Mouse (Mus musculus): ENCODE results near the gene Kdm8. TPM values are rescaled to one million over a fixed set of nuclear protein-coding genes. Genes with fewer than 3 reads are reported as not detected.

Kdm8 gene
- total and polyA plus RNA-seq, 3 experiments: 3.0 to 4.6 (median 4.4) TPM

GRCm38 (mm10) chr7:125480518-125480917, 36.0 kb downstream of the Kdm8 start:
- H3K36me3 ChIP-seq (ENCODE audit: control insufficient read depth, insufficient read depth, low read length): peaks cover 4% of the 10 kb centered on the region; the same call in 1 of the 2 replicates
- 81% methylated on average over 4 of the region's 4 CpGs for whole genome bisulfite sequencing

GRCm38 (mm10) chr7:125482339-125482738, 37.9 kb downstream of the Kdm8 start:
- intact Hi-C loops (cut with DNase I): no loop called here
- Histone ChIP-seq H3K79me2 (replicated peaks; ENCODE audit: control insufficient read depth, insufficient read depth, low read length) (no peaks in the 10 kb centered on the region), H3K27me3 (ENCODE audit: control insufficient read depth, insufficient read depth, low read length) (no peaks in the 10 kb centered on the region), H3K27ac (no peak overlapping the region), H3K36me3 (ENCODE audit: control insufficient read depth, insufficient read depth, low read length) (no peaks in the 10 kb centered on the region), H3K4me3 (no peak overlapping the region), H3K9ac (ENCODE audit: low read depth, low read length) (no peak overlapping the region), H3K4me1 (ENCODE audit: control insufficient read depth, insufficient read depth, low read length) (peaks cover 2% of the 10 kb centered on the region)
- TF ChIP-seq EP300 (IDR thresholded peaks at IDR 0.05; ENCODE audit: insufficient read depth, low read depth, low read length) (no peak), CTCF (IDR thresholded peaks at IDR 0.05) (no peak), POLR2A (IDR thresholded peaks at IDR 0.05; ENCODE audit: insufficient read depth, low read depth, low read length) (no peak)
- no peak for DNase-seq
- 50% methylated on average over 3 of the region's 3 CpGs for WGBS

More at GRCm38 (mm10) chr7:125480518-125480917, 36.0 kb downstream of the Kdm8 start:
- H3K4me1 ChIP-seq (ENCODE audit: control insufficient read depth, insufficient read depth, low read length): peaks cover 12% of the 10 kb centered on the region
- intact Hi-C loops (cut with DNase I): no loop called here
- no peak for DNase-seq
- H3K9ac ChIP-seq (ENCODE audit: low read depth, low read length): no peak overlapping the region
- no peak for TF ChIP-seq CTCF (IDR thresholded peaks at IDR 0.05)
- TF ChIP-seq POLR2A (IDR thresholded peaks at IDR 0.05; ENCODE audit: insufficient read depth, low read depth, low read length): no peak
- TF ChIP-seq EP300 (IDR thresholded peaks at IDR 0.05; ENCODE audit: insufficient read depth, low read depth, low read length): no peak
- no peak overlapping the region for H3K4me3 ChIP-seq
- H3K27ac ChIP-seq: no peak overlapping the region
- no peaks in the 10 kb centered on the region for H3K27me3 ChIP-seq (ENCODE audit: control insufficient read depth, insufficient read depth, low read length)
- H3K79me2 ChIP-seq (replicated peaks; ENCODE audit: control insufficient read depth, insufficient read depth, low read length): no peaks in the 10 kb centered on the region

- H3K9ac ChIP-seq (ENCODE audit: low read depth, low read length): no peak overlapping the region
- H3K27ac ChIP-seq: no peak overlapping the region
- WGBS: 61% methylated on average over 2 of the region's 2 CpGs
- intact Hi-C loops (cut with DNase I): no loop called here
- H3K4me3 ChIP-seq: no peak overlapping the region
- peaks cover 2% of the 10 kb centered on the region for H3K4me1 ChIP-seq (ENCODE audit: control insufficient read depth, insufficient read depth, low read length)
- H3K27me3 ChIP-seq (ENCODE audit: control insufficient read depth, insufficient read depth, low read length): no peaks in the 10 kb centered on the region
- no peak for DNase-seq
- TF ChIP-seq CTCF (IDR thresholded peaks at IDR 0.05): no peak
- no peak for TF ChIP-seq POLR2A (IDR thresholded peaks at IDR 0.05; ENCODE audit: insufficient read depth, low read depth, low read length)
- no peak for TF ChIP-seq EP300 (IDR thresholded peaks at IDR 0.05; ENCODE audit: insufficient read depth, low read depth, low read length)
- H3K36me3 ChIP-seq (ENCODE audit: control insufficient read depth, insufficient read depth, low read length): no peaks in the 10 kb centered on the region
- H3K79me2 ChIP-seq (replicated peaks; ENCODE audit: control insufficient read depth, insufficient read depth, low read length): no peaks in the 10 kb centered on the region
Observed at GRCm38 (mm10) chr7:125482886-125483285, 38.4 kb downstream of the Kdm8 start.

- Histone ChIP-seq H3K9ac (ENCODE audit: low read depth, low read length) (no peak overlapping the region), H3K4me3 (no peak overlapping the region), H3K36me3 (ENCODE audit: control insufficient read depth, insufficient read depth, low read length) (no peaks in the 10 kb centered on the region), H3K27ac (no peak overlapping the region), H3K27me3 (ENCODE audit: control insufficient read depth, insufficient read depth, low read length) (no peaks in the 10 kb centered on the region), H3K4me1 (ENCODE audit: control insufficient read depth, insufficient read depth, low read length) (peaks cover 3% of the 10 kb centered on the region), H3K79me2 (replicated peaks; ENCODE audit: control insufficient read depth, insufficient read depth, low read length) (no peaks in the 10 kb centered on the region)
- no peak for TF ChIP-seq CTCF (IDR thresholded peaks at IDR 0.05)
- TF ChIP-seq EP300 (IDR thresholded peaks at IDR 0.05; ENCODE audit: insufficient read depth, low read depth, low read length): no peak
- TF ChIP-seq POLR2A (IDR thresholded peaks at IDR 0.05; ENCODE audit: insufficient read depth, low read depth, low read length): no peak
- DNase-seq: no peak
- WGBS: 88% methylated on average over 7 of the region's 7 CpGs
- intact Hi-C loops (cut with DNase I): no loop called here
Observed at GRCm38 (mm10) chr7:125484791-125485190, 40.3 kb downstream of the Kdm8 start.

GRCm38 (mm10) chr7:125486121-125486630, 41.7 kb downstream of the Kdm8 start:
- 94% methylated on average over 16 of the region's 16 CpGs for WGBS
- no peaks in the 10 kb centered on the region for H3K27me3 ChIP-seq (ENCODE audit: control insufficient read depth, insufficient read depth, low read length)
- no peak for DNase-seq
- H3K9ac ChIP-seq (ENCODE audit: low read depth, low read length): no peak overlapping the region
- TF ChIP-seq POLR2A (IDR thresholded peaks at IDR 0.05; ENCODE audit: insufficient read depth, low read depth, low read length): no peak
- no peak for TF ChIP-seq EP300 (IDR thresholded peaks at IDR 0.05; ENCODE audit: insufficient read depth, low read depth, low read length)
- no peaks in the 10 kb centered on the region for H3K79me2 ChIP-seq (replicated peaks; ENCODE audit: control insufficient read depth, insufficient read depth, low read length)
- intact Hi-C loops (cut with DNase I): no loop called here
- no peak overlapping the region for H3K4me3 ChIP-seq
- no peak overlapping the region for H3K27ac ChIP-seq
- no peaks in the 10 kb centered on the region; the same call in 1 of the 2 replicates for H3K36me3 ChIP-seq (ENCODE audit: control insufficient read depth, insufficient read depth, low read length)
- H3K4me1 ChIP-seq (ENCODE audit: control insufficient read depth, insufficient read depth, low read length): peaks cover 6% of the 10 kb centered on the region

- no peaks in the 10 kb centered on the region; the same call in 1 of the 2 replicates for H3K36me3 ChIP-seq (ENCODE audit: control insufficient read depth, insufficient read depth, low read length)
Observed at GRCm38 (mm10) chr7:125487126-125487525, 42.6 kb downstream of the Kdm8 start.

More at GRCm38 (mm10) chr7:125487126-125487525, 42.6 kb downstream of the Kdm8 start:
- no peak for TF ChIP-seq POLR2A (IDR thresholded peaks at IDR 0.05; ENCODE audit: insufficient read depth, low read depth, low read length)
- TF ChIP-seq CTCF (IDR thresholded peaks at IDR 0.05): no peak
- TF ChIP-seq EP300 (IDR thresholded peaks at IDR 0.05; ENCODE audit: insufficient read depth, low read depth, low read length): no peak
- Histone ChIP-seq H3K27ac (no peak overlapping the region), H3K4me3 (no peak overlapping the region), H3K79me2 (replicated peaks; ENCODE audit: control insufficient read depth, insufficient read depth, low read length) (no peaks in the 10 kb centered on the region), H3K9ac (ENCODE audit: low read depth, low read length) (no peak overlapping the region), H3K27me3 (ENCODE audit: control insufficient read depth, insufficient read depth, low read length) (no peaks in the 10 kb centered on the region), H3K4me1 (ENCODE audit: control insufficient read depth, insufficient read depth, low read length) (peaks cover 8% of the 10 kb centered on the region)
- intact Hi-C loops (cut with DNase I): no loop called here
- DNase-seq: no peak
- 94% methylated on average over 10 of the region's 10 CpGs for WGBS
